Mouse (Mus musculus): ENCODE measurements around the gene Gm7247.
"Not testable (repeated sequence)": the region's sequence is repeated elsewhere in the genome, so short reads cannot be mapped to it uniquely, and the experiment has no call there.

Gm7247 gene

DNA sequence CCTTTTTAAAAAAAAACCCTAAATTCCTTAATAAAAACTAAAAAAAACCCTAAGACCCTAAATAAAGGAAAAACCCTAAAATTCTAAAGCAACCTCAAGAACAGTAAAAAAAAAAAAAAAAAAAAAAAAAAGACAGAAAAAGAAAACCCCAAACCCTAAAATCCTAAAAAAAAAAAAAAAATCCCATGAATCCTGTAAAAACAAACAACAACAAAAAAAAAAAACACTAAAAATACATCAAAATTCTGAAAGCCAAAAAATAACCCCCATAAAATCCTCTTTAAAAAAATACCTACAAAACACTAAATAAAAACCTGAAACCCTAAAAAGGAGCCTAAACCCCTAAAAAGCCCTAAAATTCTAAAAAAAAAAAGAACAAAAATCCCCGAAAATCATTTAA is 135.4 kb downstream of the Gm7247 start:
- no peak for DNase-seq (ENCODE audit: low read depth)

DNA sequence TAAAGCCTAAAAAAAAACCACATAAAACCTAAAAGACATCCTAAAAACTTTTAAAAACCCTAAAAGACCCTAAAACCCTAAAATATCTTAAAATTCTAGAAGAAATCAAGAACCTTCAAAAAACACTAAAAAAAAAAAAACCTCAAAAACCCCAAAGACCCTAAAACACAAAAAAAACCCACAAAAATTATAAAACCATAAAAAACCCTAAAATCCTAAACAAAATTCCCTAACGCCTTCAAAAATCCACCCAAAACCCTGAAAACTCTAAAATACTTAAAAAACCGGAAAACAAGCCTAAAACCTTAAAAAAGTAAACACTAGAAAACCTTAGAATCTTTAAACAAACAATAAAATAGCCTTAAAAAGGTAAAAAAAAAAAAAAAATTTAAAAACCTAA is 136.4 kb downstream of the Gm7247 start:
- DNase-seq (ENCODE audit: low read depth): no peak

DNA sequence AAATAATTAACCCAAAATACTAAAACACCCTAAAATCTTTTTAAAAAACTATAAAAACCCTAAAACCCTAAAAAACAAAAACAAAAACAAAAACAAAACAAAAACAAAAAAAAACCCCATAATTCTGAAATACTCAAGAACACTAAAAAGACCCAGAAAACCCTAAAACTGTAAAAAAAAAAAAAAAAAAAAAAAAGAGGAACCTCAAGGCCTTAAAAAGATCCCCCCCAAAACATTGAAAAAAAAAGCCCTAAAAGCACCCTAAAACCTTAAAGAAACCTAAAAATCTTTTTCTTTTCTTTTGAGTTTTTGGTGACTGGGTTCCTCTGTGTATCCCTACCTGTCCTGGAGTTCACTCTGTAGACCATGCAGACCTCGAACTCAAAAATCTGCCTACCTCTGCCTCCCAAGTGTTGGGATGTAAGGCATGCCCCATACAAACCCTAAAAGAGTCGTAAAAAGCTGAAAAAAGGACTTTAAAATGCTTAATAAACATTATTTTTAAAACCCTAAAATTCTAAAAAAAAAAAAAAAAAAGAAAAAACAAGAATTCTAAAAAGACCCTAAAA is 138.2 kb downstream of the Gm7247 start:
- no peak for DNase-seq (ENCODE audit: low read depth)

DNA sequence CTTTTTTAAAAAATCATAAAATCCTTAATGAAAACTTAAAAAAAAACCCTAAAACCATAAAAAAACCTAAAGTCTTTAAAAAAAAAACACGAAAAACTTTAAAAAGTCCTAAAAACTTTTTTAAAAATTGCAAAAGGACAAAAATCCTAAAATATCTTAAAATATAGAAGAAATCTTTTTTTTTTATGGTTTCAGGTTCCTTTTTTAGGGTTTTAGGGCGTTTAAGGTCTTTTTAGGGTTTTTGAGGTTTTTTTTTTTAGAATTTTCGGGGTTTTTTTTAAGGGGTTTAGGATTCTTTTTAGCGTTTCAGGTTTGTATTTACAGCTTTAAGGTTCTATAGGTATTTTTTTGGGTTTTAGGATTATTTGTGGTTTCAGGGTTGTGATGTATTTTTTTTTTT is 138.9 kb downstream of the Gm7247 start:
- DNase-seq (ENCODE audit: low read depth): no peak

DNA sequence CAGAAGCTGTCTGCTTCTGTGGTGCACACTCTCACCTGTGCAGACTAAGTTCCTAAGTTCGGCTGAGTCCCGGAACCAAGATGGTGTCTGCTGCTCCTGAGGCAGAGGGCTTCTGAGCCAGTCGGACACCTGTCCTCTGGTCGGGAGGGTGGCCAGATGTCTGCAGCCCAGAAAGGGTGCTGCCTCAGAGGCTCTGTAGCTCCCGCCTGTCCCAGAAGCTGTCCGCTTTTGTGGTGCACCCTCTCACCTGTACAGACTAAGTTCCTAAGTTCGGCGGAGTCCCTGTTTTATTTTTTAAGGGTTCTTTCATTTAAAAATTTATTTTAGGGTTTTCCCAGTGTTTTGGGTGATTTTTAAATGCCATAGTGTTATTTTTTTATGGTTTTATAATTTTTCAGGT is 145.9 kb downstream of the Gm7247 start:
- DNase-seq (ENCODE audit: low read depth): no peak

DNA sequence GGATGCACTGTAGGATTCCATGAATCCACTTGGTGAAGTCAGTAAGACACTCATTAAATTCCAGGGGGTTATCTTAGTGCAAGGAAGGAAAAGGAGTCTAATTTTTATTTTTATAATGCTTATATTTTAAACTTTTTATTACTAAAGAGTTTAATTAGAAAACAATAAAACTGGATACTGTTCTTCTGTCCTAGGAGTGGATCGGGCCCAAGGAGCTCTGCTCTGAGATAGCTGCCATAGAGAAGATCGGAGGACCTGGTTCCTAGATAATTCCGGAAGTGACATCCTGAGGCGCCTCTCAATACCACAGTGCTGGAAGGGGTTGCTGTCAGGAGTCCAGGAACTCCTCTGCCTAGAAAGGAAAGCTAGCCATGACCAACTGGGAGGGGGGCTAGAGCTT is 190.9 kb downstream of the Gm7247 start, which contains the start of gene Gm5622:
TSS of gene Gm5622 (plus strand) at position 301 of the 400 bp plus-strand sequence.
- no peak for DNase-seq (ENCODE audit: low read depth)

DNA sequence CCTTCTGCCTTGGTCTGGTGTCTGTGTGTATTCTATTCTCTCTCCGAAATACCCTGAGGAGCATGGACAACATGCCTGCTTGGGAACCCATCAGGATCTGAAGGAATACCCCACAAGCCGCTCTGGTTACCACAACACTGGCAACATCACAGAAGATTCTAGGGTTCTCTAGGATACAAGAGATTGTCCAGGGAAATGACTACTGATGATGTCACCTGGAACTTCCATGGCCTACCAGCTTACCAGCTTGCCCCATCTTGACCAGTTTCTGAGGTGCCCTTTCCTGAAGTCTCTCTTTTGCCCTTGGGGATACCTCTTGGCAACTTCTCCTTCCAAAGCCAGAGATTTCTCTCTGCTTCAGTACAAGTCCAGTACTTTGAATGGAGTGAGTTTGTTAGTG is 212.4 kb downstream of the Gm7247 start, which contains the start of gene Gm17175:
TSS of gene Gm17175 (minus strand) at position 101 of the 400 bp plus-strand sequence.
- DNase-seq (ENCODE audit: low read depth): not testable (repeated sequence)

DNA sequence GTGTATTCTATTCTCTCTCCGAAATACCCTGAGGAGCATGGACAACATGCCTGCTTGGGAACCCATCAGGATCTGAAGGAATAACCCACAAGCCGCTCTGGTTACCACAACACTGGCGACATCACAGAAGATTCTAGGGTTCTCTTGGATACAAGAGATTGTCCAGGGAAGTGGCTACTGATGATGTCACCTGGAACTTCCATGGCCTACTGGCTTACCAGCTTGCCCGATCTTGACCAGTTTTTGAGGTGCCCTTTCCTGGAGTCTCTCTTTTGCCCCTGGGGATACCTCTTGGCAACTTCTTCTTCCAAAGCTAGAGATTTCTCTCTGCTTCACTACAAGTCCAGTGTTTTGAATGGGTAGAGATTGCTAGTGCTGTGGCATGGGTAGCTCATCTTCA is 230.5 kb downstream of the Gm7247 start, which contains the start of gene Gm17174:
TSS of gene Gm17174 (minus strand) at position 101 of the 400 bp plus-strand sequence.
- DNase-seq (ENCODE audit: low read depth): not testable (repeated sequence)

DNA sequence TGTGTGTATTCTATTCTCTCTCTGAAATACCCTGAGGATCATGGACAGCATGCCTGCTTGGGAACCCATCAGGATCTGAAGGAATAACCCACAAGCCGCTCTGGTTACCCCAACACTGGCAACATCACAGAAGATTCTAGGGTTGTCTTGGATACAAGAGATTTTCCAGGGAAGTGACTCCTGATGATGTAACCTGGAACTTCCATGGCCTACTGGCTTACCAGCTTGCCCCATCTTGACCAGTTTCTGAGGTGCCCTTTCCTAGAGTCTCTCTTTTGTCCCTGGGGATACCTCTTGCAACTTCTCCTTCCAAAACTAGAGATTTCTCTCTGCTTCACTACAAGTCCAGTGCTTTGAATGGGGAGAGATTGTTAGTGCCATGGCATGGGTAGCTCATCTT is 249.7 kb downstream of the Gm7247 start, which contains the start of gene Gm17078:
TSS of gene Gm17078 (minus strand) at position 101 of the 400 bp plus-strand sequence.
- no peak for DNase-seq (ENCODE audit: low read depth)

All from 416B (cell line).